Mouse (Mus musculus): ENCODE measurements around the gene Cul7.

Gene Cul7

DNA sequence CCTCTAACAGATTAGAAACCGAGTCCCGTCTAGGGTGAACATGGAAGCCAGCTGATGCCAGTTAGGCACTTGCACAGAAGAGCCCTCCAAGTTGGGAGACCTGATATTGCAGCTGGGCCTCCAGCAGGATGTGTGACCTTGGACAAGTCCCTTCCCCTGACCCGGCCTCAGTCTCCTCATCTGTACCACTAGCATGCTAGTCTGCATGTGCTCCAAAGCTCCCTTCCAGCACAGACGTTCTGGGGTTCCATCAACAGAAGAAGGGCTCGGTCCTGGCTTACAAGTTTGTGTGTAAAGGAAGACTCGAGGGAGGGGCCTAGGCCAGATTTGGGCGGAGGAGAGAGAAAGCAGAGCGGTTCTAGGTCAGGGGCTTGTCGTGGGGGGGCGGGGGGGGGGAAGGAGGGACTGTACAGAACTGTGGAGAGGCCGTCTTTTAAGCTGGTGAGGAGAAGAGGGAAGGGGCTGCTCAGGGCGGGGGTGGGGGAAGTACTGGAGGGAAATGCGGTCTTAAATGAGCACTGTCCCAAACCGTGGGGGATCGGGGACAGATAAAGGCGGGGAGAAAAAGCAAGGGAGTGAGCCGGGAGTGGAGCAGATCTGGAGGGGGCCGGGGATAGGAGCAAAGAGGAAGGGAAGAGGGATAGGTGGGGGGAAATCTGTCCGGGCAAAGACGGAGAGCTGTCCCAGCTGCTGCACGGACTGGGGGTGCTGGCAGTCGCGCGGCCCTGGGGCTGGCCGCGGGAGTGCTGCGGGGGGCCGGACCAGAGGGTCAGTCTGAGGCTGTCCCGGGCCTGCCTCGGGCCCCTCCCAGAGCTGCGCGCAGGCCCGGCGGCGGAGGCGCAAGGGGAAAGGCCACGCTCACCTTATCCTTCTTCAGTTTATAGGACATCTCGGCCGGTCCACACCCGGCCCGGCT is 54.1 kb downstream of the Cul7 start:
- in situ Hi-C loops (cut with MboI, MseI) = no loop called here

- in situ Hi-C loops (cut with MboI, MseI) = no loop called here
Observed at GRCm38 (mm10) chr17:46704887-46705835, 55.0 kb downstream of the Cul7 start, which contains the start of gene Ppp2r5d. TSS of gene Ppp2r5d (minus strand) at chr17:46705111.

DNA sequence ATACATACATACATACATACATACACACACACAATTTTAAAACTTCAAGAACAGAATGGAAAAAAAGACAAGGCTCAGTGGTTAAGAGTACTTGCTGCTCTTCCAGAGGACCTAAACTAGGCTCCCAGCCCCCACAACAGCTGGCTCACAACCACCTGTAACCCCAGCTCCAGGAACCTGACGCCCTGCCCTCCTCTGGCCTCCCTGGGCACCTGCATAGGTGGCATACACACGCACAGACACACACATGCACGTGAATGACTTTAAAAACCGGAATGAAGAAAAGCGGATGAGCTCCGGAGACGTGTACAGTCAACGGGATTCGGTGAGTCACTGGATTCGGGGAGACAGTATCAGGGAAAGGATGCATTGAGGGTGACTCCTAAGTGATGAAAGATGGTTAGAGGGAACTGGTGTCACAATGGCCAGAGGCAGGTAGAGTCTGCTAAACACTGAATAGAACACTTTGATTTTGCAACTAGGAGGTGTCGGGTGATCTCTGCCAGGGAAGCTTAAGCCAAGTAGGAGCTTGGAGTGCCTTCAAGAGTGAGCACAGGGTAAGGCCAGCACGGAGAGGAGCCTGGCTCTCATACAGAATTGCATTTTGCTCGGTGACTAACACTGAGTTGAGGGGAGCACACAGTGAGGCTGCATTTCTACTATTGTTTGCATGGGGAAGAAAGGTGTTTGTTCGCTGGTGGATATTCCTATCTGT is 56.4 kb downstream of the Cul7 start:
- in situ Hi-C loops (cut with MboI, MseI) = no loop called here

- in situ Hi-C loops (cut with MboI, MseI) = no loop called here
Observed at GRCm38 (mm10) chr17:46710959-46711597, 60.9 kb downstream of the Cul7 start, which contains the start of gene Pex6. TSS of gene Pex6 (plus strand) at chr17:46711463.

- in situ Hi-C loops (cut with MboI, MseI) = no loop called here
Observed at GRCm38 (mm10) chr17:46711612-46712271, 61.6 kb downstream of the Cul7 start.

- in situ Hi-C loops (cut with MboI, MseI) = no loop called here
Observed at GRCm38 (mm10) chr17:46712442-46712841, 62.3 kb downstream of the Cul7 start.

DNA sequence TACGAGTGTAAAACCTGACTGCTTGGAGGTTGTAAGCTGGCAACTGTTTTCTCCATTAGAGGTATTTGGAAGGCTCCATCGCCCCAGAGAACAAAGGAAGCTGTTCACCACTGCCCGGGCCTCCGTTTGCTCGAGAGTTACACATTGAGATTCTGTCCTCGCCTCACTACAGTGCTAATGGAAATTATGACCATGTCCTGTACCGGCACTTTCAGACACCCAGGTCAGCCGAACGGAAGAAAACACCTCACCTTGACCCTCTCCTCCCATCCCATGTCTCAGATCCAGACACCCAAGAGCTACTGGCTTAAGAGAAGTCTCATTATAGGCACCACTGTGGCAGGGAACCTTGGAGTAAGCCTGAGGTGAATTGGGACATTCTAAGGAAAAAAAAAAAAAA is 63.7 kb downstream of the Cul7 start:
- in situ Hi-C loops (cut with MboI, MseI) = no loop called here

Data from regulatory T cell (primary cell).